Mouse (Mus musculus) embryo, embryonic 11 days (tissue): ENCODE measurements around the gene Zpbp2.

Source experiments
- DNase-seq: peaks from one replicate; pipeline ENCODE4 v3.0.0-alpha.2; 2015

The Zpbp2 gene

GRCm38 (mm10) chr11:98560942-98561341, 10.0 kb downstream of the Zpbp2 start:
- DNase-seq, result peak; percentile 22

- DNase-seq, result no peak
Measured at GRCm38 (mm10) chr11:98563025-98563424, 12.1 kb downstream of the Zpbp2 start.

- DNase-seq, result no peak
Measured at GRCm38 (mm10) chr11:98563921-98564414, 13.1 kb downstream of the Zpbp2 start.

DNA sequence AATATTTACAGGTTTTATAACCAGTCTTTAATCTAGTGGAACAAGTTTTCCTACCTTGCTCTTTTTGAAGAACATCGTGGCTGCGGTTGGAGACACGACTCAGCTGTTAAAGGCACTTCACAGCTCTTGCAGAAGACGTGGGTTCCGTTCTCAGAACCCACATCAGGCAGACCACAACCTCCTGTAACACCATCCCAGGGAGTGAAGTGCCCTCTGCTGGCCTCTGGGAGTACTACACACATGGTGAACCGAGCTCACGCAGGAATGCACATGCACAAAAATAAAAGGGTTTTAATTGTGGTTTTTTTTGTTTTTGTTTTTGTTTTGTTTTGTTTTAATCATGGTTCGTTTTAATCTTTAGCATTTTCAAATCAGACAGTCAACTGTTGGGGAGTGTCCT, 17.4 kb downstream of the Zpbp2 start:
- DNase-seq, result no peak

DNA sequence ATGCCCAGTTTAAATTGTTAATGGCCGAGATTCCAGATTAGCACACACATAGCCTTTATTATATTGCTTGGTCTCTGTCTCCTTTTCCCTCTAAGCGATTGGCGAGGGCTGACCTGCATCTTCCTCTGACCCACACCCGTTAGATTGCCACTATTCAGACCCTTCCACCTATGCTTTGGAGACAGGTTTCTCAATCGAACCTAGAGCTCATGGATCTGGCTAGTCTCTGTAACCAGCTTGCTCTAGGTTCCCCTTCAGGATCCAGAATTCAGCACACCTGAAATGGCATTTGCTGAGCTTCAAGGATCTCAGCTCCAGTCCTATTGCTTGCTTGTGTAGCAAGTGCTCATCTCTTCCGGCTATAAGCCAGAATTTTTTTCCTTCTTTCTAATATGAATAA, 18.6 kb downstream of the Zpbp2 start:
- DNase-seq, result no peak

DNA sequence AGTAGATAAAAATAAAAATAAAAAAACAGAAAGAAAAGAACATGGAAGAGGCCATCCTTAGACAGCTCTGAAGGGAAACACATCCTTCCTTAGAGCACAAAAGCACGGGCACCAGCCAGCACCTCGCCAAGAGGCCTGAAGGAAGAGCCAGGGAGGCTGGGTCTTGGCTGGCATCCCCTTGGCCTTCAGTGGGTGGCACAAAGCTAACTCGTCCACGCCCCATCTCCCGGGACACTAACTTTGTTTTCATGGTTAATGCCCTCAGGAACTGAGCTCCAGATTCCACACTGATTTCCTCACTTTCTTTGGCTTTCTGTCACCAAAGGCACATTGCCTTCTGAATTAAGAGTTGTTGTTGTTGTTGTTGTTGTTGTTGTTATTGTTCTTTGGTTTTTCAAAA, 26.9 kb downstream of the Zpbp2 start:
- DNase-seq, result no peak

DNA sequence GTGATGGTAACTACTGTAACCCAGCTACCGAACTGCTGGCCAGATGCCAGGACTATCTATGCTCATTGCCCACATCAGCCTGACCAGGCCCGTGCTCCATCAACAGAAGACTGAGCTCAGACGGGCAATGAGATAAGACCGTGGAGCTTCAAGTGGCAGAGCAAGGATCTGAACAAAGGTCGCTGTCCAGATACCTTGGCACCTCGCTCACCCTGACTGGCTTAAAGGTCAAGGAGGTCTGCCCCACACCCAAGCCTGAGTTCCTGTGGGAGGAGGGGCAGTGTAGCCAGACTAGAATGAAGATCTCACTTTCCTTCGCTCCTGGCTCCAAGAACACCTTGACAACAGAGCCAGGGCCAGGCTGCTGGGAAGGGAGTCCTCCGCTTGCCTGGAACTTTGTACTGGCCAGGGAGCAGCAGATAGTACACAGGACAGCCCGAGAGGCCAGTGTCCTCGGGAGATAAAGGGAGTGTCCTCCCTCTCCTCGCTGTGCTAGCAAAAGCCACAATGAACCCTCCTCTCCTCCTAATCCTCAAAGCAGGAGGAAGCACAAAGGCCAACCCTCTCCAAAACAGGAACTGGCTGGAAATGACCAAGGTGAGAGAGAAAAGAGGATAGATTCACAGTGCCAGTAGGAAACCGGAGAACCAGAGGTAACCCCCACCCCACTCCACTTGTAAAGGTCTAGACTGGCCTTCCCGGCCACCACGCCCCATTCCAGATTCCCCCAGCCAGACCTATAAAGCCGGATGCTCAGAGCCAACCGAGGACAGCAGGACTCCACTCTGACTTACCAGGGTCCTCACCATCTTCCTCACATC, 29.6 kb downstream of the Zpbp2 start:
- no peak for DNase-seq

- DNase-seq, result no peak
Measured at GRCm38 (mm10) chr11:98581286-98582029, 30.6 kb downstream of the Zpbp2 start.

- no peak for DNase-seq
Measured at GRCm38 (mm10) chr11:98582030-98582388, 31.1 kb downstream of the Zpbp2 start.

- no peak for DNase-seq
Measured at GRCm38 (mm10) chr11:98582551-98583264, 31.8 kb downstream of the Zpbp2 start.

DNA sequence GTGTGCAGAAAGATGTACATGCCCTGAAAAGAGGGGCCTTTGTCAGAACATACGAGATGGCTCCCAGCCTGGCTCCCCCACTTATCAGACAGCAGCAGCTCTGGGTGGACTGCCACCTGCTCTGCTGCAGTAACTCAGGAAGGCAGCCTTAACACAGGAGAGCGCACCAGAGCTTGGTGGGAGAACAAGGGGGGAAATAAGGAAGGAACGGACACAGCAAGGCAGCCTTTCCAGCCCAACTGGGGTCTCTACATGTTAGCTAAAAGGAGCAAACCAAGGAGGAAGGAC, 32.3 kb downstream of the Zpbp2 start:
- DNase-seq, result no peak

- DNase-seq, result no peak
Measured at GRCm38 (mm10) chr11:98583571-98583970, 32.7 kb downstream of the Zpbp2 start.

GRCm38 (mm10) chr11:98584146-98584545, 33.2 kb downstream of the Zpbp2 start:
- no peak for DNase-seq

DNA sequence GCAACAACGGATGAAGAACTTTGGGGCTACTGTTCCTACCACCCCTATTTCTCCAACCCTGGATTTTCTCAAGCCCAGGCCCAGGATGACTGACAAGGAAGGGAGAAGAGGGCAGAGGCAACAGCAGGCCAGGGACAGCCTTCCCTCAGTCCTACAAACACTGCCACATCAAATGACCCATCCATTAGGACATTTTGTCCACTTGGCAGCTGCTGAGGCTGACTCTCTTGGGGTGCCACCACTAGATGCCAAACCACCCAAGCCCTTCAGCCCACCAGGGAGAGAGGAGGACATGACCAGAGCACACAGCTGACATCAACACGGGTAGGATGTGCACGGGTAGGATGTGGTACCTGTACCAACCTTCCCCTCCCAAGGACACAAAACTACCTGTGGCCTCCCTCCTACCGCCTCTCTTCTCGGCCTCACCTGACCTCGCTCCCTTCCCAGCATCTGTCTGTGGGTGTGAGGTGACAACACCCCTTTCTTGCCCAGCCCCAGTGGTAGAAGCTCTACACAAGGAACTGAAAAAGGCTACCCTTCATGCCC, 33.8 kb downstream of the Zpbp2 start:
- no peak for DNase-seq

- DNase-seq, result no peak
Measured at GRCm38 (mm10) chr11:98586087-98586891, 35.4 kb downstream of the Zpbp2 start.

- DNase-seq, result peak; percentile 100
Measured at GRCm38 (mm10) chr11:98586892-98587563, 36.1 kb downstream of the Zpbp2 start, which contains the start of gene Ormdl3. Gene Ormdl3 (minus strand): TSS chr11:98587368.

DNA sequence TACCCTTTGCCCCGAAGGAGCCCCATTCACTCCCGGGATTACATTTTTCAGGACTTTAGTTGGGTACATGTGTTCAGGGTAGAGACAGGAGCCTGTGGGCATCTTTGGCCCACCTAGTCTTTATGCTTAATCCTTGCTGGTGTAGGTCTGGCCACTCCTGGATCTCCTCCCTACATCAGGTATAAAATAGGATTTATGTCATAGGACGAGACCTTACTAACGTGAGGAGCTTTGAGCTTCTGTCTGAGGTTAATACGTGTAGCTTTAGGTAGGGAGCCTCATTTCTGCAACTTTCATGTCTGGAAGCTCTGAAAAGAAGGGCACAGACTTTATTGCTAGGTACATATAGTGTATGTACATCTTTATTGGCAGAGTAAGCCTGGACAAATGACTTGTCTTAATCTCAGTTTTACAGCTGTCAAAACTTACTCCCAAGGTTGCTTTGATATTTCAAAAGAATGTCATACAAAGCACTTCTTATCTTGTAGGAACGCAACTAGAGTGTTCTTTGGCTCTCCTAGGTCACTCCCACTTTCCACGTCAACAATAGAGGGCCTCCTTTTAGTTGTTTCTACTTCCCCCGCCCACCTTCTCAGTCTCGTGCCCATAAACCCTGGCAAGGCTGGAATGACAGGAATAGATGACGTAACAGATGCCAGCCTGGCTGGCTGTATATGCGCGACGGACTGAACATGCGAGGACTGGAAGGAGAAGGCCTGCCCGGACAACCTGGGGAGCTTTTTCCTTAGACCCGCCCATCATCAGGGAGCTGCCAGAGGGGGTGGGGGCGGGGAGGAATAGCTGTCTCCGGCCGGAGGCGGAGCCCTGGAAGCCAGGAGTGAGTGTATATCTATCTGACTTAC, 37.0 kb downstream of the Zpbp2 start:
- peak; percentile 76 for DNase-seq

GRCm38 (mm10) chr11:98588833-98589281, 38.0 kb downstream of the Zpbp2 start:
- no peak for DNase-seq

- no peak for DNase-seq
Measured at GRCm38 (mm10) chr11:98589306-98589705, 38.4 kb downstream of the Zpbp2 start.

- DNase-seq, result no peak
Measured at GRCm38 (mm10) chr11:98590548-98591445, 39.9 kb downstream of the Zpbp2 start.
